Mouse (Mus musculus): ENCODE measurements around the gene Prss27.

- TF ChIP-seq POLR2A (IDR thresholded peaks at IDR 0.05; ENCODE audit: low read depth, low read length), result no peak
- TF ChIP-seq CTCF (IDR thresholded peaks at IDR 0.05; ENCODE audit: extremely low read depth, insufficient read length, insufficient replicate concordance, low read depth, low read length), result no peak
Measured at GRCm38 (mm10) chr17:23998383-23998782, 39.6 kb upstream of the Prss27 start.

Measured in small intestine, adult 2 months (tissue).